ENCODE assay signal across 45 mouse cellular contexts in the genomic region with DNA sequence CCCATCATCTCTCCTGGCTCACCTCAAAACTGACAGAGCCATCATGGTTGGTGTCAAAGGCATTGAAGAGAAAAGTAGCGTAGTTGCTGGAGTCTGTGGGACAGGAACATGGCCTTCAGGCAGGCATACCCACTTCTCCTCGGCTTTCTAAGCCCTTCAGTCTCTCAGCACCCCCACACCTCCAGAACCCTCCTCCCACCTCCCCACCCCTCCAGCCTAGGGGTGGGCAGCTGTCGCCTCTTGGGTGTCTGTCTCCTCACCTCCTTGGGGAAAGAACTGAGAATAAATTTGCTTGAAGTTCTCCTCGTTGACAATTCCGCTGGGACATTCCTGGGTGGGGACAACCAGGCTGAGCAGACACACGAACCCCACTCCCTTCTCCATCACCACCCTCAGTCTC. TPM values are rescaled to one million over a fixed set of nuclear protein-coding genes. Genes with fewer than 3 reads are reported as not detected.
"Had no signal": no experiment of that assay in that cellular context is flagged by ENCODE, and none has a peak within 500 bp of the region (broad histone marks: within the 10 kb centered on the region; RNA-seq: fewer than 3 reads in every experiment).

No protein-coding gene starts in this region.

- H3K9me3 ChIP-seq: heart, embryonic 12.5 days; heart, embryonic 13.5 days; heart, embryonic 15.5 days; hindbrain, embryonic 10.5 days; hindbrain, embryonic 12.5 days; hindbrain, embryonic 15.5 days; intestine, embryonic 15.5 days; kidney, embryonic 15.5 days had no signal

- H3K9ac ChIP-seq: heart, embryonic 12.5 days; heart, embryonic 13.5 days; heart, embryonic 15.5 days; hindbrain, embryonic 12.5 days; hindbrain, embryonic 13.5 days; hindbrain, embryonic 14.5 days; hindbrain, embryonic 15.5 days; intestine, embryonic 15.5 days; kidney, embryonic 15.5 days had no signal

- H3K27me3 ChIP-seq: heart, embryonic 15.5 days; hindbrain, embryonic 12.5 days; hindbrain, embryonic 15.5 days; intestine, embryonic 15.5 days; kidney, embryonic 15.5 days had no signal

- H3K27ac ChIP-seq: heart, embryonic 13.5 days; heart, embryonic 15.5 days; hindbrain, embryonic 10.5 days; hindbrain, embryonic 12.5 days; hindbrain, embryonic 13.5 days; hindbrain, embryonic 14.5 days; hindbrain, embryonic 15.5 days; hindbrain, postnatal 0 days; intestine, embryonic 15.5 days; kidney, embryonic 15.5 days; kidney, postnatal 0 days; layer of hippocampus, adult 2 months; left cerebral cortex, adult 2 months had no signal

- H3K36me3 ChIP-seq: heart, embryonic 12.5 days; heart, embryonic 13.5 days; heart, embryonic 15.5 days; hindbrain, embryonic 10.5 days; hindbrain, embryonic 12.5 days; hindbrain, embryonic 13.5 days; hindbrain, embryonic 15.5 days; intestine, embryonic 15.5 days; kidney, embryonic 15.5 days had no signal

- H3K4me3 ChIP-seq: heart, embryonic 12.5 days; heart, embryonic 13.5 days; heart, embryonic 15.5 days; hindbrain, embryonic 10.5 days; hindbrain, embryonic 12.5 days; hindbrain, embryonic 13.5 days; hindbrain, embryonic 15.5 days; intestine, embryonic 15.5 days; kidney, embryonic 15.5 days; layer of hippocampus, adult 2 months; left cerebral cortex, adult 2 months had no signal

- ATAC-seq: hindbrain, embryonic 16.5 days; hindbrain, postnatal 0 days; inflammation-experienced regulatory T-cells, adult 6 months; intestine, embryonic 15.5 days; intestine, embryonic 16.5 days; intestine, postnatal 0 days had no signal

- H3K4me2 ChIP-seq: heart, embryonic 11.5 days; heart, embryonic 12.5 days; heart, embryonic 13.5 days; heart, embryonic 15.5 days; hindbrain, embryonic 12.5 days; hindbrain, embryonic 13.5 days; hindbrain, embryonic 14.5 days; hindbrain, embryonic 15.5 days; intestine, embryonic 15.5 days had no signal

- DNase-seq: heart, postnatal 10 days; heart, postnatal 14 days; heart, postnatal 36 days; heart, postnatal 4 days; kidney, adult 11 months; kidney, adult 18-20 months; kidney, adult 2 months; kidney, adult 8-10 months; kidney, adult 9 months; kidney, postnatal 10 days; kidney, postnatal 14 days; kidney, postnatal 25 days; kidney, postnatal 36 days; kidney, postnatal 4 days; layer of hippocampus, adult 9-11 months; layer of hippocampus, postnatal 36 days had no signal

RNA-seq across cellular contexts. Expression of a gene that starts 21.1 kb away (rescaled TPM):
- total RNA-seq: hematopoietic stem cell, adult 5-6 weeks had no signal

RNA-seq across cellular contexts. Expression of a gene that starts 52.0 kb away (rescaled TPM):
- total RNA-seq: heart, postnatal 10 days; heart, postnatal 14 days; heart, postnatal 36 days; hematopoietic stem cell, adult 5-6 weeks; layer of hippocampus, adult 18-20 months; layer of hippocampus, adult 2 months; layer of hippocampus, adult 8-10 months; layer of hippocampus, postnatal 10 days; layer of hippocampus, postnatal 14 days; layer of hippocampus, postnatal 25 days; layer of hippocampus, postnatal 36 days; left cerebral cortex, adult 18-20 months; left cerebral cortex, adult 2 months had no signal
- polyA plus RNA-seq: heart, embryonic 12.5 days; heart, postnatal 0 days; inflammation-experienced regulatory T-cells, adult 6 months; intestine, embryonic 14.5 days; intestine, embryonic 15.5 days; intestine, postnatal 0 days; kidney, adult 2 months; large intestine, adult 2 months had no signal
